Mouse (Mus musculus): ENCODE data around the gene Kdm4a.

- no peak for TF ChIP-seq EP300 (IDR thresholded peaks at IDR 0.05; ENCODE audit: low read depth)
- no peak for TF ChIP-seq CTCF (IDR thresholded peaks at IDR 0.05; ENCODE audit: low read depth)
Measured at GRCm38 (mm10) chr4:118137311-118137710, 42.5 kb downstream of the Kdm4a start.
